Mouse (Mus musculus): ENCODE data around the gene Rictor.

Rictor gene

DNA sequence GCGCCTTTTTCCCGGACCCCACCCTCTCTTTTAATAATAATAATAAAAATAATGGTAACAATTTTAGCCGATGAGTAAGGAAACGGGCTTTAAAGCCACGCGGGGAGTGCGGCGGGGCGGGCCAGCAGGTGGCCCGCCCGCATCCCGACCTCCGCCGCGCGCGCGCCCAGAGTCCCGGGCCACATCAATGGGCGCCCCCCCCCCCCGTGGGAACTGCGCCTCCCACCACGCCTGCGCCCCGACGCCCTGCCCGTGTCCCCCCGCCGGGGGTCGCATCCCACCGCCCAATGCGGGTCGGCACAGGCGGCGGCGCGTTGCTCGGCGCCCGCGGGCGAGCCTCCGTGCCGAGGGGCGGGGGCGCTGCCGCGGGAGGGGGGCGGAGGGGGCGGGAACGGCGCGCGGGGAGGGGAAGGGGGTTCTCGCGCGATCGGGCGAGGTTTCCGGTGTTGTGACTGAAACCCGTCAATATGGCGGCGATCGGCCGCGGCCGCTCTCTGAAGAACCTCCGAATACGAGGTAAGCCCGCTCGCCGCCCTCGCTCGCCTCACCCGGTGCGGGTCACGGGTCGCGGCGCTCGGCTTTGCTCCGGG is at the start of gene Rictor:
TSS of gene Rictor (plus strand) at position 444 of the 590 bp plus-strand sequence.
- DNase-seq (ENCODE audit: low read depth, low spot score) = peak; percentile 89

GRCm38 (mm10) chr15:6661951-6662350 is 46.2 kb upstream of the Rictor start:
- peak; percentile 53 for DNase-seq (ENCODE audit: low read depth, low spot score)

GRCm38 (mm10) chr15:6663991-6664390 is 44.2 kb upstream of the Rictor start:
- DNase-seq (ENCODE audit: low read depth, low spot score) = peak; percentile 12

- no peak for DNase-seq (ENCODE audit: low read depth, low spot score)
These were observed 42.1 kb upstream of the Rictor start for GRCm38 (mm10) chr15:6666072-6666471.

DNA sequence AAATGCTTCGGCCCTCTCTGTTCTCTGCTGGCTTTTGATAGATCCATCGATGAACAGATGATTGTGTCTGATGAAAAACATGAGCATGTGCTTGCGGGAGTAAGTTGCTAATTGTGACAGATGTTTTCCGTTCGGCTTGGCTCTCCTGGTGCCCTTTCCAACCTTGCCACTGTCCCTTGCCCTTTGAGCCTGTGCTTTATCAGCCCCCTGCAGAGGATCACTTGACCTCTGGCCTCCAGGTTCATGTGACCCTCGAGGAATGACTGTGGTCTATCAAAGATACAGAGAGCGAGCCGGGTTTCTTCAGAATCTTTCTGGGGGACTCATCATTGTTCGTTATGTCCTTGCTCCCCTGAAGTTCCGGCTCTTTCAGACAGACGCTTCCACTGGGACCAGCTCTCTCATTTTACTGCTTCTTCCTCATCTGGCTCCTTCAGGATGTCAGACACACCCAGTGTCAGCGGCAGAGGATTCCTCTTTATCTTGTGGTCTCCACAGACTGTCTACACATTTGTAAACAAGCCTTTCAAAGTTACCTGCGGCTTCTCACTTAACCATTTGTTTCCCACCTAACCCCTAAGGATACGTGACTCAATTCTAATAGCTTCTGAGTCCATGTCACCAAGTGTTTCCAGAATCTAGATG is 39.3 kb upstream of the Rictor start:
- DNase-seq (ENCODE audit: low read depth, low spot score) = peak; percentile 26

DNA sequence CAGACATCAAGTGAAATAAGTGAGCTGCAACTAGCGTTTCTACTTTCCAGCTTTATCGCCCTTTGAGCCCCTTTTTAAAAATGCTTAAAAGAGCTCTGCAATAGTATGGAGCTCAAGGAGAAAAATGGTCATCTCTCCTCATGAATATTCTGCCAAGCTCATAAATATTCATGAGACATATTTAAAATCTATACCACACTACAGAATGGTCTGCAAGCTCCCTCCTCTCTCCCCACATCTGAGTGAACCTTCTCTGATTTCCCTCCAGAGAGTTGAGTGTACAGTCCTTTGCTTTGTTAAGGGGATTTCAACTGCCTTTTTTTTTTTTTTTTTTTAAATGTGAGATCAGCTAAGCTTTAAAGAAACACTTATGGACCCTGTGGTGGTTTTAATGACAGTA is 29.7 kb upstream of the Rictor start:
- DNase-seq (ENCODE audit: low read depth, low spot score) = no peak

- peak; percentile 37 for DNase-seq (ENCODE audit: low read depth, low spot score)
These were observed 6.0 kb upstream of the Rictor start for GRCm38 (mm10) chr15:6702164-6702563.

- no peak for DNase-seq (ENCODE audit: low read depth, low spot score)
These were observed 2.8 kb upstream of the Rictor start for GRCm38 (mm10) chr15:6705351-6705901.

GRCm38 (mm10) chr15:6707551-6707935 is 636 bp upstream of the Rictor start:
- peak; percentile 89 for DNase-seq (ENCODE audit: low read depth, low spot score)

DNA sequence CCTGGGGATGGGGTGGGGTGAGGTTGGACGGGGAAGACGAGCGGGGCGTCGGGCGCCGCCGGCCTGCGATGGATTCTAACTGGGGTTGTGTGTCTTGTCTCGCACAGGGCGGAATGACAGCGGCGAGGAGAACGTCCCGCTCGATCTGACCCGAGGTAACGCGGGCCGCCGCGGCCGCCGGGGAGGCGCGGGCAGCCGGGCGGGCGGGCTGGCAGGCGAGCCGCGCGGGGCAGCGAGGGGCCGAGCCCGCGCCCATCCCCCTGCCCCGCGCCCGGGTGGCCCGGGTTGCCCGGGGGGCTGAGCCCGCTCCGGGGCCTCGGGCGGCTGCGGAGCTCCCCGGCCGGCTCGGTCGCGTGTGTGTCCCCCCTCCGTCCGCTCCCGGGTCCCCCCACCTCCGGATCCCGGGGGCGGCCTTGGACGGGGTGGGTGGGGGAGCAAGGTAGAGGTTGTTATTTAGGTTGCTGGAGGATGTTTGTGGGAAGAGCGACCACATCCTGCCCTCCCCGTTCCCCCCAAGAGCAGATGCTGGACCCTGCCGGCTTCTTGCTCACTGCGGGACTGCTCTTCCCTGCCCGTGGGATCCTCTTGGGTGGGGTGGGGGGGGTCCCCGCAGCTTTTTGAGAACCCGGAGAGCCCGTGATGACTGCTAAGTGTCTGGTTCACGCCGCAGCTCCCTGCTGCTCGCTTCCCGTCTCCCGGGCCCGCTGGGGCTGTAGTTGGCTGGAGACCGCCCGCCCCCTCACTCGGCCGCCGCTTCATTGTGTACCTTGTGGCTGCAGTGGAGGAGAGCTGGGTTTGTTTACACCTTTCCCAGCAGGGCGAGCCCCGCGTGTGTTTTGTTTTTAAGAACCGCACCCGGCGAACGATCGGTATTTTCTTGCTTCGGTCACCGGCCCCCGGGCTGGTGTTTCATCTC is 605 bp downstream of the Rictor start:
- peak; percentile 68 for DNase-seq (ENCODE audit: low read depth, low spot score)

DNA sequence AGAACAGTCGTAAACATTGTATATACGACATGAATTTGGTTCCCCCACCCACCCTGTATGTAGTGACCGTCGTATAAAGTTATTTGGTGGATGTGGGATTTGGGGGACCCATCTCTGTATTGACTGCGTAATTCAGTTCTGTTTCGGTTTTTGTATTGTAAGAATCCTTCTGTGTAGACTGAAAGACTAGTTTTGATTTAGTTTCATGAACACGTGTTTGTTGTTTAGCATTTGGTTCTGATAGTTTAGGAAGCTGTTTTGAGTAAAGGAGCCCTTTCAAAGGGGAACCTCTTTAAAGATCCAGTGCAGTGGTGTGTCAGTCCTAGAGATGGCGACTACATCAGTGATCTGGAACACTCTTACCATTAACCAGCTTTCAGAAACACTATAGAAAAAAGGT is 1.4 kb downstream of the Rictor start:
- no peak for DNase-seq (ENCODE audit: low read depth, low spot score)

DNA sequence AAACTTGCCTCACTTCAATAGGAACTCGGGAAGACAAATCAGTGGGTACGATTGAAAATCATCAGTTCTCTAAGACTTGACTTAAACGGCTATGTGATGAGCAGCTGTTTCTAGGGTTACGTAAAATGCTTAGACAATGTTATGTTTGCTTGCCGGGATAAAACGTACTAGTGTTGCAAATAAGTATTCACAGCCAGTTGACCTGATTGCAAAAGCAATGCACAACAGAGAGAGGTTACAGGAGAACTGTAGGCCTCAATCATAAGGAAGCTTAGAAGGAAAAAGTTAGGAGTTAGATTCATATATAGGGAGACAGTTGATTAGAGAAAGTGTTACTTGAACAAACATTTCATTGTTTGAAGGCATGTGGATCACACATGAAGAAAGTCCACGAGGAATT is 2.2 kb downstream of the Rictor start:
- no peak for DNase-seq (ENCODE audit: low read depth, low spot score)

DNA sequence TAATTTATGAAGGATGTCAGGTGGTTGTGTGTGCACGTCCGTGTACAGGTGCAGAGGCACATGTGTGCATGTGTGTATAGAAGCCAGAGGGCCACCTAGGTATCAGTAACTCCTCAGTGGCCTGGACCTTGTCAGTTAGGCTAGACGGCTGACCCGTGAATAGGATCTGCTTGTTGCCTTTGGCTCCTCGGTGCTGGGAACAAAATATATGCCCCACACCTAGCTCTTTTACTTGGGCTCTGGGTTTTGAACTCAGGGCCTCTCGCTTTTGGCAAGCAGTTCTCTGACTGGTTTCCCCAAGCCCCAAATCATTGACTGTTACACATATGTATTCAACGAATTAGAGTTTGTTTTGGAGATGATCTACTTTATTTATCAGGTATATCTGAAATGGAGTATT is 3.0 kb downstream of the Rictor start:
- DNase-seq (ENCODE audit: low read depth, low spot score) = no peak

GRCm38 (mm10) chr15:6714819-6715218 is 6.6 kb downstream of the Rictor start:
- peak; percentile 37 for DNase-seq (ENCODE audit: low read depth, low spot score)

DNA sequence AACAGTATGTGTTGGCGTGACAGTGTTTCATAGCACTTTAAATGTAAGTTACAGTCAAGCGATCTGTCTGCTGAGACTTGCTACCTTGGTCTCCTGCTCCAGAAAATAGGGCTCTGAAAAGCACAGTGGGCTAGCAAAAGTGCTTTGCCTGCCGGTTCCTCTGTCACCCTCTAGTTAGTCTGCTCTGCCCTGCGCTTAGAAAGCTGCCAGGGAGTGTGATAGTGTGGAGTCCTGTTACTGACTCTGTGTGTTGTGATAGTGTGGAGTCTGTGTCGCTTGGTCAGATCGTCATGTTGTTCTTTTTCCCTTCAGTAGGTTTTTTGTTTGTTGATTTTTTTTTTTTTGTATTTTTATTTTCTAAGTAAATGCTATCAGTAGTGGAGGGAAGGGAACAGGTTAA is 7.1 kb downstream of the Rictor start:
- DNase-seq (ENCODE audit: low read depth, low spot score) = no peak

DNA sequence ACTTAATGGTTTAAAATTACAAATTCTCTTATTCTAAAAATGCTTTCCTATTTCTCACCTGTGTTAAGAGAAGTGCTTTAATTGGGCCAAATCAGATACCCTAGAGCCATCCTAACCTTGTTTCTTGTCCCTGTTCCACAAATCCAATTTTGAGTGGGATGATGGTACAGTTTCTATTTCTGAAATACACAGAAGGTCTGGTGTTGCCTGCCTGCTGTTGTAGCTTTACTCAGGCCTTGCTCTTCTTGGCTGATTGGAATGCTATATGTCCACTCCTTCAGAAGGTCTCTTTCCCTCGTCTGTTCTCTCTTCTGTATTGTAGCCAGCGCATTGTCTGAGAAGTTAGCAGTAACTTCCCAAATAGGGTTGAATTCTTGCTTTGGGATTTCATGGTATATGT is 13.2 kb downstream of the Rictor start:
- DNase-seq (ENCODE audit: low read depth, low spot score) = no peak

GRCm38 (mm10) chr15:6721802-6722201 is 13.6 kb downstream of the Rictor start:
- DNase-seq (ENCODE audit: low read depth, low spot score) = no peak

GRCm38 (mm10) chr15:6722405-6723176 is 14.4 kb downstream of the Rictor start:
- DNase-seq (ENCODE audit: low read depth, low spot score) = no peak

- DNase-seq (ENCODE audit: low read depth, low spot score) = peak; percentile 46
These were observed 15.2 kb downstream of the Rictor start for GRCm38 (mm10) chr15:6723338-6723737.

- no peak for DNase-seq (ENCODE audit: low read depth, low spot score)
These were observed 16.3 kb downstream of the Rictor start for GRCm38 (mm10) chr15:6724442-6724841.

DNA sequence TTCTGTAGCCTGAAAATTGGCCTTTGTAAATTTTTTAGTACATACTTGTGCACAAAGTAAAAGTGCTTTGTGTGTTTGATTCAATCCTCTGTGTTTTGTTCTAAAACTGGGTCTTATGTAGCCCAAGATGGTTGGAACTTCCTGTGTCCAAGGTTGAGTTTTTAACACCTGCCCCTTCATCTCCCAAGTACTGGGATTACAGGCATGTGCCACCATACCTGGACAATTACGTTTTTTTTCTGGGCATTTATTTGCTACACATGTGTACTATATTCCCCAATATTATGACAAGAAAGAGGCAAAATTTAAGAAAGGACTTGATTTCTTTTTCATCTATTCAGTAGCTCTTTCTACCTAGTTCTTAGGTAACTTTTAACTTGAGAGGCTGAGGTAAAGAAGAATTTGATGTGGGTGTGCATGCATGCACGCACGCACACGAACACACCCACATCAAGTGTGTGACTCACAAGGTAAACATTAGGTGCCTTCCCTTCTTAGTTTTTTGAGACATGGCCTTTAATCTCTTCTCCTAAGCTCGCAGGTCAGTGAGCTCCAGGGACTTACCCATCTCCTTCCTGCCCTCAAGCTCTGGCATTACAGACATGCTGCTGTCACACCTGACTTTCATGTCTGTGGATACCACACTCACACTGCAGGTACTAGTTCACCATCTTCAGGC is 18.1 kb downstream of the Rictor start:
- no peak for DNase-seq (ENCODE audit: low read depth, low spot score)
